Mouse (Mus musculus) liver, adult (tissue): ENCODE data around the gene Gm17720.

Source experiments
- GATA4 ChIP-seq: IDR thresholded peaks from 2 replicates; pipeline ENCODE4 v1.6.1; 2014; ENCODE audit warnings: mild to moderate bottlenecking, low read length; ENCODE audit not compliant: insufficient replicate concordance

The Gm17720 gene

GRCm38 (mm10) chr8:110064606-110065365 lies 37.8 kb downstream of the Gm17720 start:
- no peak for TF ChIP-seq GATA4

- no peak for TF ChIP-seq GATA4
Measured at GRCm38 (mm10) chr8:110064161-110064560, 38.4 kb downstream of the Gm17720 start.

- TF ChIP-seq GATA4, result peak; percentile 58; the same call in 1 of the 2 replicates
Measured at GRCm38 (mm10) chr8:110058207-110058606, 44.3 kb downstream of the Gm17720 start.

- TF ChIP-seq GATA4, result no peak
Measured at GRCm38 (mm10) chr8:110051208-110051607, 51.3 kb downstream of the Gm17720 start.

- TF ChIP-seq GATA4, result no peak
Measured at GRCm38 (mm10) chr8:110040509-110040908, 62.0 kb downstream of the Gm17720 start.

GRCm38 (mm10) chr8:110039659-110040058 lies 62.9 kb downstream of the Gm17720 start, which contains the start of gene Chst4:
Gene Chst4, minus strand, starts transcription at chr8:110039740.
- no peak for TF ChIP-seq GATA4

GRCm38 (mm10) chr8:110039216-110039615 lies 63.3 kb downstream of the Gm17720 start:
- TF ChIP-seq GATA4, result no peak

GRCm38 (mm10) chr8:110036156-110036555 lies 66.4 kb downstream of the Gm17720 start:
- no peak for TF ChIP-seq GATA4

- no peak for TF ChIP-seq GATA4
Measured at GRCm38 (mm10) chr8:110034331-110034730, 68.2 kb downstream of the Gm17720 start.

- TF ChIP-seq GATA4, result peak; percentile 42; the same call in 1 of the 2 replicates
Measured at GRCm38 (mm10) chr8:110033771-110034170, 68.8 kb downstream of the Gm17720 start.
